Mouse (Mus musculus) central nervous system, embryonic 11.5 days (tissue): ENCODE data around the gene Rfx3. TPM values are rescaled to one million over a fixed set of nuclear protein-coding genes. Genes with fewer than 3 reads are reported as not detected.

ENCODE experiments used
- polyA plus RNA-seq: library from polyadenylated mRNA; depleted of rRNA; stranded (reverse); fragments of >200 nt; gene quantifications from 2 replicates; pipeline ENCODE4 v1.2.3, GENCODE M21; 2012; rRNA removed

Rfx3 gene
- polyA plus RNA-seq: 10.4 and 14.9 TPM in 2 replicates

DNA sequence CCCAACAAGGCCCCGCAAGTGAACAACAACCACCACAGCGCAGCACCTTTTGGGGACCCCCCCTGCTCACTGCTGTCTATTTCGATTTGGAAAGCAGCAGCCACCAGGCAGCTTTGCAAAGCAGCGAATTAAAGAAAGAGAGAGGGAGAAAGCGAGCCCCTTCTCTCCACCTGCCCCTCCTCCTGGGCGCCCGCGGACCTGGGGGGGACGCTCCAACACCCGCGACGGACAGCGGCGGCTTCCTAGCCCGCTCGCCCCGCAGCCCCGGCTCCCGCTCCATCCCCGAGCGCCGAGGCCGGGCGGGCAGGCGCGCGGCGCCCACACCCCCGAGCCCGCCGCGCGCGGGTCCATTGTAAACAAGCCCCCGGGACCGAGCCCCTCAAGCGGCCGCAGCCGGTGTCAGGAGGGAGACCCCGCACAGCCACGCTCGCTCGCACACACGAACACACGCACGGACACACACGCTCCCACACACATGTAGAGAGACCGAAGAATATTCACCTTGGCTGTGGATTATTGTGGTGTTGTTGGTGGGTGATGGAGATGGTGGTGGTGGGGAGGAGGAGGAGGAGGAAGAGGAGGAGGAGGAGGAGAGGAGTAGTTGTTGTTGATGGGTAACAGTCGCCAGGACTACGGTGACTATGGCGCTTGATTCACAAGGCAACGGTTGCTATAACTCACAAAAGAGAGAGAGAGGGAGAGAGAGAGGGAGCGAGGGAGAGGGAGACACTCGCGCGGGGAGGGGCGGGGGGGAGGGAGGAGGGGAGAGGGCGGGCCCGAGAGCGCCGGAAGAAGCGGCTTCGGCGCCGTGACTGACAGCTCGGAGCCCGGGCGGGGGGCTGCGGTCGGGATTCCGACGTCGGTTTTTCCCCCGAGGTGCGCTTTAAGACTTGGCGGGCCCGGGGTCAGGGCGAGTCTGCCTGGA, at the start of gene Rfx3:
Gene Rfx3 (minus strand): TSS at position 696 of the 925 bp plus-strand sequence.

